Mouse (Mus musculus) embryonic facial prominence, embryonic 14.5 days (tissue): ENCODE data around the gene Tcam1. TPM values are rescaled to one million over a fixed set of nuclear protein-coding genes. Genes with fewer than 3 reads are reported as not detected.

Experiments
- ATAC-seq: fragments of 200-750 bp; cut with Nextera tagmentation; 2 replicates; pipeline ENCODE4 v1.8.0; 2017; ENCODE audit warnings: low read depth, moderate number of reproducible peaks, moderate TSS enrichment
- DNase-seq: peaks from one replicate; pipeline ENCODE4 v3.0.0-alpha.2; 2015; ENCODE audit warnings: low spot score
- H3K27ac ChIP-seq: fragments of 300-500 bp; sonication (generic); replicated peaks from 2 replicates; pipeline ENCODE4 v1.5.1; 2014; ENCODE audit warnings: low read depth, mild to moderate bottlenecking, low read length, moderate library complexity
- H3K27me3 ChIP-seq: fragments of 300-500 bp; sonication (generic); replicated peaks from 2 replicates; pipeline ENCODE4 v1.6.1; 2014; ENCODE audit warnings: low read length; ENCODE audit not compliant: control insufficient read depth, insufficient read depth
- H3K36me3 ChIP-seq: fragments of 300-500 bp; sonication (generic); 2 replicates; pipeline ENCODE4 v1.6.1; 2014; ENCODE audit warnings: low read length, mixed read lengths; ENCODE audit not compliant: control insufficient read depth, insufficient read depth
- H3K4me1 ChIP-seq: fragments of 300-500 bp; sonication (generic); 2 replicates; pipeline ENCODE4 v1.6.1; 2014; ENCODE audit warnings: antibody characterized with exemption, low read length; ENCODE audit not compliant: control insufficient read depth, insufficient read depth
- H3K4me2 ChIP-seq: fragments of 300-500 bp; sonication (generic); 2 replicates; pipeline ENCODE4 v1.6.1; 2014; ENCODE audit warnings: low read depth, mild to moderate bottlenecking, low read length, moderate library complexity, mixed read lengths
- H3K4me3 ChIP-seq: fragments of 300-500 bp; sonication (generic); 2 replicates; pipeline ENCODE4 v1.5.1; 2014; ENCODE audit warnings: low read depth, mild to moderate bottlenecking, low read length
- H3K9ac ChIP-seq: fragments of 300-500 bp; sonication (generic); 2 replicates; pipeline ENCODE4 v1.6.1; 2014; ENCODE audit warnings: low read depth, mild to moderate bottlenecking, low read length, moderate library complexity, mixed read lengths
- H3K9me3 ChIP-seq: fragments of 300-500 bp; sonication (generic); 2 replicates; pipeline ENCODE4 v1.6.1; 2016; ENCODE audit warnings: low read length; ENCODE audit not compliant: control insufficient read depth
- WGBS: fragments of 180-500 bp; shearing (Covaris S2); extraction: QIAGEN DNeasy Blood & Tissue Kit; methylation state at CpG from one replicate; pipeline ENCODE4 v1.1.7; 2014; 5-methylcytosine and 5-hydroxymethylcytosine counted together
- polyA plus RNA-seq: library from polyadenylated mRNA; unstranded; fragments of >200 nt; fragmentation: Nextera tagmentation; extraction: Ambion mirVana; gene quantifications from 2 replicates; pipeline ENCODE4 v1.2.1, GENCODE M21; 2014

Tcam1 gene
- polyA plus RNA-seq, 1 experiment from 2014 or later: 0.74 TPM

- DNase-seq (peak; percentile 62), ATAC-seq (no peak)
- Histone ChIP-seq H3K9me3 (no peaks in the 10 kb centered on the region), H3K27ac (no peak overlapping the region), H3K36me3 (no peaks in the 10 kb centered on the region), H3K4me1 (peaks cover 6% of the 10 kb centered on the region; the same call in 1 of the 2 replicates), H3K27me3 (no peaks in the 10 kb centered on the region), H3K4me3 (no peak overlapping the region), H3K9ac (no peak overlapping the region), H3K4me2 (no peak overlapping the region)
- 68% methylated on average over 7 of the region's 7 CpGs for WGBS
Measured at GRCm38 (mm10) chr11:106329682-106330081, 53.2 kb downstream of the Tcam1 start.

GRCm38 (mm10) chr11:106332458-106332857 lies 56.0 kb downstream of the Tcam1 start:
- Histone ChIP-seq H3K36me3 (no peaks in the 10 kb centered on the region), H3K4me3 (no peak overlapping the region), H3K4me1 (peaks cover 5% of the 10 kb centered on the region; the same call in 1 of the 2 replicates), H3K9me3 (no peaks in the 10 kb centered on the region), H3K9ac (no peak overlapping the region), H3K27ac (no peak overlapping the region), H3K27me3 (no peaks in the 10 kb centered on the region), H3K4me2 (no peak overlapping the region)
- ATAC-seq (no peak), DNase-seq (no peak)
- 44% methylated on average over 4 of the region's 4 CpGs for WGBS

DNA sequence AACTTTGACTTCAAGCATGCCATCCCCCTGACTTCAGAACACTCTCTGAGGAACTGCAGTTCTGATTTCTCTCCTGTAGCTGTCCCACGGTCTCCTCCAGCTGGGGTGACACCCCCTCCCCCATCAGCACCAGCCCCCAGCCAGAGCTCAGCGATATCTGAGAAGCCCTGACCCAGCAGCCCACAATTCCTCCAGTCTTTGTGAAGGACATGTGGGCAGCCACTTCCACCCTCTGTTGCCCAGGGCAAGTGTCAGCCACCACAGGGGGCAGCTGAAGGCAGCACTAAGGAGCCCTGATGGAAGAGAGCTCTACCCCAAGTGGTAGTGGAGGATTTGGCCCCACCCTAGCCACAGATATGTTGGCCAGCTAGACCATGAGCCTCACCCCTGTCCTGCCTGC lies 57.6 kb downstream of the Tcam1 start:
- Histone ChIP-seq H3K4me3 (no peak overlapping the region), H3K27ac (no peak overlapping the region), H3K4me2 (no peak overlapping the region), H3K27me3 (no peaks in the 10 kb centered on the region), H3K9ac (no peak overlapping the region), H3K9me3 (no peaks in the 10 kb centered on the region), H3K4me1 (no peaks in the 10 kb centered on the region), H3K36me3 (no peaks in the 10 kb centered on the region)
- WGBS: 0% methylated on average over 2 of the region's 2 CpGs
- DNase-seq (no peak), ATAC-seq (no peak)

- ATAC-seq (no peak), DNase-seq (no peak)
- no peaks in the 10 kb centered on the region for H3K4me1 ChIP-seq
- 78% methylated on average over 5 of the region's 5 CpGs for WGBS
- no peak overlapping the region for H3K9ac ChIP-seq
- H3K4me2 ChIP-seq: no peak overlapping the region
- no peaks in the 10 kb centered on the region for H3K36me3 ChIP-seq
- no peaks in the 10 kb centered on the region for H3K9me3 ChIP-seq
- no peak overlapping the region for H3K27ac ChIP-seq
- no peak overlapping the region for H3K4me3 ChIP-seq
- no peaks in the 10 kb centered on the region for H3K27me3 ChIP-seq
Measured at GRCm38 (mm10) chr11:106338029-106338428, 61.6 kb downstream of the Tcam1 start.

Other genes with a start within 250 kb of the Tcam1 start
- gene Dcaf7, start 239.8 kb upstream of the Tcam1 start, polyA plus RNA-seq: 56.0 and 62.8 TPM in 2 replicates
- gene Taco1, start 210.6 kb upstream of the Tcam1 start, polyA plus RNA-seq: 7.8 and 8.2 TPM in 2 replicates
- gene Map3k3, start 192.1 kb upstream of the Tcam1 start, polyA plus RNA-seq: 30.4 and 31.9 TPM in 2 replicates
- gene Gm10840, start 115.8 kb upstream of the Tcam1 start, polyA plus RNA-seq: not detected in 2 replicates
- 169 and 216 TPM in 2 replicates for gene Limd2, start 115.8 kb upstream of the Tcam1 start, polyA plus RNA-seq
- 24.0 and 26.2 TPM in 2 replicates for gene Strada, start 74.5 kb upstream of the Tcam1 start, polyA plus RNA-seq
- 76.0 and 77.4 TPM in 2 replicates for gene Ccdc47, start 60.3 kb upstream of the Tcam1 start, polyA plus RNA-seq
- gene Ddx42, start 59.7 kb upstream of the Tcam1 start, polyA plus RNA-seq: 62.7 and 69.1 TPM in 2 replicates
- gene Ftsj3, start 20.6 kb upstream of the Tcam1 start, polyA plus RNA-seq: 47.9 and 58.1 TPM in 2 replicates
- 231 and 259 TPM in 2 replicates for gene Psmc5, start 20.5 kb upstream of the Tcam1 start, polyA plus RNA-seq
- 87.6 and 102 TPM in 2 replicates for gene Smarcd2, start 3.7 kb upstream of the Tcam1 start, polyA plus RNA-seq
- gene Gh, start 25.2 kb downstream of the Tcam1 start, polyA plus RNA-seq: not detected in 2 replicates
- gene Cd79b, start 38.1 kb downstream of the Tcam1 start, polyA plus RNA-seq: 3.2 and 3.7 TPM in 2 replicates
- gene Scn4a, start 76.6 kb downstream of the Tcam1 start, polyA plus RNA-seq: 0.98 and 1.5 TPM in 2 replicates
- gene Prr29, start 88.8 kb downstream of the Tcam1 start, polyA plus RNA-seq: 0.92 and 0.93 TPM in 2 replicates
- 42.2 and 44.3 TPM in 2 replicates for gene Icam2, start 111.4 kb downstream of the Tcam1 start, polyA plus RNA-seq
- gene Ern1, start 211.2 kb downstream of the Tcam1 start, polyA plus RNA-seq: 5.9 and 7.0 TPM in 2 replicates